ENCODE assay signal across 23 mouse cellular contexts in the genomic region with DNA sequence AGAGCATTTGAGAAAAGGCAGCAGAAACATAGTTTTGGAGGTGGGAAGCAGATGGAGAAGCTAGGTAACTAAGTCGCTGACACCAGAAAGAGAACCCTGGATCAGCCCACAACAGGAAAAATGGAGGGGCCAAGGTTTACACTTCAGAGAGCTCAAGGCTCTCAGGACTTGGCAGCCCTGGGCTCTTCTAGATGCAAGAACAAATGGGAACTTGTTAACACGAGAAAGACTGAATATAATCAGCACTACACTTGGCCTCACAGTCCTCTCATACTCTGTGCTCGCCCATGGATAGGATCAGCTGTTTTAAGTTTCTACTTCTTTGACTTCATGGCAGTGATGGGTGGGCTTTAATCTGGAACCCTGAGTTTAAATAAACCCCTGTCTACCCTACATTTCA. TPM values are rescaled to one million over a fixed set of nuclear protein-coding genes. Genes with fewer than 3 reads are reported as not detected.
"Had no signal": no experiment of that assay in that cellular context is flagged by ENCODE, and none has a peak within 500 bp of the region (broad histone marks: within the 10 kb centered on the region; RNA-seq: fewer than 3 reads in every experiment).

No protein-coding gene starts in this region.

- H3K9me3 ChIP-seq: limb, embryonic 12.5 days; limb, embryonic 15.5 days; midbrain, embryonic 12.5 days; midbrain, embryonic 15.5 days; neural tube, embryonic 12.5 days; neural tube, embryonic 15.5 days; stomach, embryonic 15.5 days had no signal

- H3K27ac ChIP-seq: limb, embryonic 12.5 days; limb, embryonic 15.5 days; liver, embryonic 14.5 days; macrophage; midbrain, embryonic 12.5 days; midbrain, embryonic 15.5 days; neural tube, embryonic 12.5 days; neural tube, embryonic 15.5 days; stomach, embryonic 15.5 days had no signal

- H3K4me2 ChIP-seq: limb, embryonic 12.5 days; limb, embryonic 15.5 days; liver, embryonic 11.5 days; lung, embryonic 14.5 days; midbrain, embryonic 12.5 days; midbrain, embryonic 15.5 days; neural tube, embryonic 12.5 days; neural tube, embryonic 15.5 days; stomach, embryonic 15.5 days had no signal

- DNase-seq: kidney, adult 9 months; kidney, postnatal 14 days; kidney, postnatal 4 days; left cerebral cortex, postnatal 4 days; liver, postnatal 0 days; lung, embryonic 14.5 days; right cerebral cortex, adult 18-20 months; right cerebral cortex, postnatal 14 days; spleen, adult 18-20 months; thymus, adult 2 months; thymus, postnatal 14 days had no signal

- H3K36me3 ChIP-seq: limb, embryonic 12.5 days; limb, embryonic 15.5 days; midbrain, embryonic 12.5 days; midbrain, embryonic 15.5 days; neural tube, embryonic 12.5 days; neural tube, embryonic 15.5 days; stomach, embryonic 15.5 days had no signal

- ATAC-seq: liver, postnatal 0 days; lung, postnatal 0 days; midbrain, embryonic 15.5 days had no signal

- H3K4me1 ChIP-seq: limb, embryonic 12.5 days; limb, embryonic 15.5 days; midbrain, embryonic 12.5 days; midbrain, embryonic 15.5 days; neural tube, embryonic 12.5 days; neural tube, embryonic 15.5 days; stomach, embryonic 15.5 days had no signal

- H3K27me3 ChIP-seq: limb, embryonic 12.5 days; limb, embryonic 15.5 days; midbrain, embryonic 12.5 days; midbrain, embryonic 15.5 days; neural tube, embryonic 12.5 days; neural tube, embryonic 15.5 days; stomach, embryonic 15.5 days had no signal

- H3K9ac ChIP-seq: limb, embryonic 12.5 days; limb, embryonic 15.5 days; liver, embryonic 14.5 days; liver, postnatal 0 days; lung, embryonic 14.5 days; midbrain, embryonic 12.5 days; midbrain, embryonic 15.5 days; neural tube, embryonic 12.5 days; neural tube, embryonic 15.5 days; stomach, embryonic 15.5 days had no signal

- H3K4me3 ChIP-seq: limb, embryonic 12.5 days; limb, embryonic 15.5 days; midbrain, embryonic 12.5 days; midbrain, embryonic 15.5 days; neural tube, embryonic 12.5 days; neural tube, embryonic 15.5 days; stomach, embryonic 15.5 days had no signal

RNA-seq across cellular contexts. Expression of a gene that starts 51.5 kb away (rescaled TPM):
- polyA plus RNA-seq: kidney, embryonic 16.5 days; limb, embryonic 15.5 days; liver, embryonic 11.5 days; liver, embryonic 14.5 days; liver, postnatal 0 days; lung, postnatal 0 days; macrophage; neural tube, embryonic 15.5 days had no signal
